Mouse (Mus musculus): ENCODE measurements around the gene Bmp6. TPM values are rescaled to one million over a fixed set of nuclear protein-coding genes. Genes with fewer than 3 reads are reported as not detected.

Bmp6 gene
- total RNA-seq, 2 experiments from 2014 or later = not detected

- no peak for ATAC-seq (replicated peaks; ENCODE audit: poor library complexity, severe bottlenecking)
These were observed 161.4 kb downstream of the Bmp6 start for GRCm38 (mm10) chr13:38506320-38506719.

- no peak for ATAC-seq (replicated peaks; ENCODE audit: poor library complexity, severe bottlenecking)
These were observed 162.0 kb downstream of the Bmp6 start for GRCm38 (mm10) chr13:38506936-38507335.

DNA sequence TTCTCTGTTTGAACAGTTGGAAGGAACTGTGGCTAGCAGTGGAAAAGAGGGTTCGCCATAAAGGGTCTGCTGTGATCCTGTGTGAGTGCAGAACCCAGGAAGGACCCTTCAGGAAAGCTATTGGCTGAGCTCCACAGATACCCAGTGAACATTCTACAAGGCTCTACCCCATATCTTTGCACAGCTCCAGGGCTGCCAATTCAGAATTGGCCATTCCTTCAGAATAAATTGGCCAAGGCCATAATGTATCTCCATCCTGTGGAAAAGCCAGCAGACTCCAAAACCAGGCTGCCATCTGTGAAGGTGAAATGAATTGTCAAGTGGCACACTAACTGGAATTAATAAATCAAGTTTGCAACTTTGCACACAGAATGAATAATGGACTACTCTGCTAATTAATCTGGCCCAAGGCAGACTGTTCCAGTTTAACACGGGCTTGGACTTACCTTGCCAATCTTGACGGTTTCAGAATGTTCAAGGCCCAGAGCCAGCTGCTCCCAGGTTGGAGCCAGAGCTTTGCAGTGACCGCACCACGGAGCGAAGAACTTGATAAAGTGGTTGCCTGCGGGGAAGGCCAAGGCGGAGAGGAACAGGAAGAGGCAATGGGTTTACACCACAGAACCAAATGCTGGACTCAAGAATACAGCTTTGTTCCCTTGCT is 164.9 kb downstream of the Bmp6 start:
- no peak for ATAC-seq (replicated peaks; ENCODE audit: poor library complexity, severe bottlenecking)

GRCm38 (mm10) chr13:38511979-38512378 is 167.1 kb downstream of the Bmp6 start:
- no peak for ATAC-seq (replicated peaks; ENCODE audit: poor library complexity, severe bottlenecking)

DNA sequence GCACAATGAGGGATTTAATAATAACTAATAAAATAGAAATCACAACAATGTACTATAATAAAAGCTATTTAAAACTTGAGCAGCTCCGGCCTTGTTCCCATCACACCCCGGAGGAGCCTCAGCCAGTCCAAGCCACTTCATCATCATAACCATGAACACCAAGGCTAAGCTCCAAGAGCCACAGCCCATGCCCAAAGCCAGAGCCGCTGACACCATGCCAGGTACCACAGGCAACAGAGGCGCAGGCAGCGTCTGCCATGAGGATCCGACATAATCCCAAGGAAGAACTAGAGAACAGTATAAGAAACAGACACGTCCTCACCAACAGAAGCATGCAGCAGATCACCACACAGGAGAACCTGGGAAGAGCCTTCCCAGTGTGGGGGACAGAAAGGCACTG is 169.0 kb downstream of the Bmp6 start:
- no peak for ATAC-seq (replicated peaks; ENCODE audit: poor library complexity, severe bottlenecking)

DNA sequence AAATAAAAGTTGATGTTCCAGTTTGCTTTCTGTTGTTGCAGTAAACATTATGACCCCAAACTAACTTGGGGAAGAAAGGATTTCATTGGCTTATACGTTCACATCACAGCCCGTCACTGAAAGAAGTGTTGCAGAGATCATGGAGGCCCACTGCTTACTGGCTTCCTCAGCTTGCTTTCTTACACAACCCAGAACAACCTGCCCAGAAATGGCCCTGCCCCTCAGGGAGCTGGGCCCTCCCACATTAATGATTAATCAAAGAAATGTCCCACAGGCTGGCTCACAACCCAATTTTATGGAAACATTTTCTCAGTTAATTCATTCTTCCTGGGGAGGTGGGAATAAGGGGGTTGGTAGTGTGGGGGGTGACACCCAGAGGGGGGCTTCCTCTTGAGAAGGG is 170.5 kb downstream of the Bmp6 start:
- ATAC-seq (replicated peaks; ENCODE audit: poor library complexity, severe bottlenecking) = no peak

- ATAC-seq (replicated peaks; ENCODE audit: poor library complexity, severe bottlenecking) = no peak
These were observed 170.9 kb downstream of the Bmp6 start for GRCm38 (mm10) chr13:38515845-38516244.

GRCm38 (mm10) chr13:38516582-38516981 is 171.7 kb downstream of the Bmp6 start:
- no peak for ATAC-seq (replicated peaks; ENCODE audit: poor library complexity, severe bottlenecking)

- ATAC-seq (replicated peaks; ENCODE audit: poor library complexity, severe bottlenecking) = no peak
These were observed 175.4 kb downstream of the Bmp6 start for GRCm38 (mm10) chr13:38520299-38520698.

DNA sequence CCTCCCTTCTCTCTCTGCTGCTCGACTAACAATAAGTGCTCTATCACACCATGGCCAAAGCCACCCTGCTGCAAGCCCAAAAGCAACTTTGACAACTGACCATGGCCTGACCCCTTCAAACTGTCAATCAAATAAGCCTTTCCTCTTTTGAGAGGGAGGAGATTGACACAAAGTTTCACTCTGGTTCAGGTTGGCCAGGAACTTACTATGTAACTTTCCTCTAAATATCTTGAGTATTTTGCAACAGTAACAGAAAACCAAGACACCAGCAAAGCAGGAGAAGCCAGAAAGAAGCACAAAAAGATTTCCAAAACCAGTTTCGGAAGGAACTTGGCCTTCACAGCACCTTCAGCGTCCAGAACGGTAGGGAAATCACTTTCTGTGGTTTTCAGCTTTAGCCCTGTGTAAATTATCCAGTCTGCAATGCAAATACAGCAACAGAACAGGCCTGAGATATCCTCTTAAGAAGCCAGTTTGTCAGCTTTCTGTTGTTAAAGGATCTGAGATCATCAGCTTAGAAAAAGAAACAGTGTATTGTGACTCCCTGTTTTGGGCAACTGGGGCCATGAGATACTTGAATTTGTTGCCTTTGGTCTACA is 177.2 kb downstream of the Bmp6 start:
- ATAC-seq (replicated peaks; ENCODE audit: poor library complexity, severe bottlenecking) = peak; percentile 75

DNA sequence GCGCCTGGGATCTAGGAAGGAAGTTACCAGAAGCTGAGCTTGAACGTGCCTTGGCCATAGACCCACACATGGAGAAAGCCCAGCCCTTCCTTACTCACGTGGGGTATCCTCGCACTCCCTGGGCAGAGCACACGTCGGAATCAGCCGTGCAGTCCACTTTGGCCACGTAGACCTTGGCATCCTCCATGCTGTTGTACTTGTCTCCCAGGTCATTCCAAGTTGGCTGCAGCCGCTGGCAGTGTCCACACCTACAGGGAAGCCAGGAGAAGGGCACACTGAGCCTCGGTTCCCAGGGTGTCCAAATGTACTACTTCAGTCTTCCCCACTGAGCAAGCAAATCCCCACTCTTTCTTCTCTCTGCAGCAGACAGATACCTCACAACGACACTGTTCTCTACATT is 178.3 kb downstream of the Bmp6 start:
- no peak for ATAC-seq (replicated peaks; ENCODE audit: poor library complexity, severe bottlenecking)

- no peak for ATAC-seq (replicated peaks; ENCODE audit: poor library complexity, severe bottlenecking)
These were observed 180.4 kb downstream of the Bmp6 start for GRCm38 (mm10) chr13:38525261-38525660.

GRCm38 (mm10) chr13:38526116-38526515 is 181.2 kb downstream of the Bmp6 start:
- no peak for ATAC-seq (replicated peaks; ENCODE audit: poor library complexity, severe bottlenecking)

GRCm38 (mm10) chr13:38527041-38527796 is 182.3 kb downstream of the Bmp6 start:
- ATAC-seq (replicated peaks; ENCODE audit: poor library complexity, severe bottlenecking) = peak; percentile 4; the same call in 1 of the 2 replicates

- peak; percentile 75 for ATAC-seq (replicated peaks; ENCODE audit: poor library complexity, severe bottlenecking)
These were observed 183.1 kb downstream of the Bmp6 start for GRCm38 (mm10) chr13:38527797-38528650.

DNA sequence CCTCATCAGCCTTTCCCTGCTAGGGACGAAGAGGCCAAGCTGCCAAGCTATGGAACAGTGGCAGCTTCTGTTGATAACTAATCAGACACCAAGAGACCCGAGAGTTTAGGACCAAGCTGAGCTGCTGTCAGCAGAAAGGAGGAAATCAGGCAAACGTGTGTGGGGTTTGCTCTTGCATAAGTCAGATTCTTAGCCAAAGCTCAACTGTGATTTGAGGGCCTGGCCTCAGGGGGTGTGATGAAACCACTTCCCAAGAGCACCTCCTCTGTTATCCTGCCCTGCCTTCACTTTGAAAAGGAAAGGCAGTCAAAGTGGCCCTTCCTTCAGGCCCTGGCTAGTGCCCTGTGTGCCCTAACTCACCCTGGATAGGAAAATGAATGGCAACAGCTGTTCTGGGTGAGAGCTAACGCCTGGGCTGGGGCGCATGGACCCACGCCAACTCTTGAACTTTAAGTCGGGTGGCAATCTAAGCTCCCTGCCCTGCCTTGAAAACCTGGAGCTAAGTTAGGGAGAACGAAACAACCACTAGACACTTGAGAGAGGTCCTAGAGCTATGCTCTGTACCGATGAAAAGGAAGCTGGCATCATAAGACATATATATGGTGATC is 183.9 kb downstream of the Bmp6 start, which contains the start of gene Txndc5:
Gene Txndc5, minus strand, starts transcription at position 138 of the 608 bp plus-strand sequence.
- ATAC-seq (replicated peaks; ENCODE audit: poor library complexity, severe bottlenecking) = peak; percentile 82

GRCm38 (mm10) chr13:38529576-38529975 is 184.7 kb downstream of the Bmp6 start:
- ATAC-seq (replicated peaks; ENCODE audit: poor library complexity, severe bottlenecking) = no peak

GRCm38 (mm10) chr13:38531498-38531897 is 186.6 kb downstream of the Bmp6 start:
- ATAC-seq (replicated peaks; ENCODE audit: poor library complexity, severe bottlenecking) = no peak

- no peak for ATAC-seq (replicated peaks; ENCODE audit: poor library complexity, severe bottlenecking)
These were observed 188.6 kb downstream of the Bmp6 start for GRCm38 (mm10) chr13:38533461-38533860.

DNA sequence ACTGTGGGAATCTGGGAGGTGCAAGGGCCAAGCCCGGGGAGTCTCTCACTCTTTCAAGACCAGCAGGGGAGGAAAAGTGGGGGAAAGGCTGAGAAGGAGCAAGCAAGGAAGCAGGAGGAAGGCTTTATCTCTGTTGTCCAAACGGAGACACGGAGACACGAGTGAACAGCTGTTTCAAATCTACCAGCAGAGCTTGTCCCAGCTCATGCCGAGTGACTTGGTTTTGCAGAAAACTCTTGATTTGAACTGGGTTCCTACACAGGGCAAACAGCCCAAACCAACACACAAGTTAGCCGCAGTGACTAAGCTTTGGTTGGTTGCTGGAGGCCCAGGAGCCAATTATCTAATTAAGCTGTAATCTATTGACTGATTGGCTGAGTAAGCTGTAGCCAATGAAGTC is 189.1 kb downstream of the Bmp6 start:
- no peak for ATAC-seq (replicated peaks; ENCODE audit: poor library complexity, severe bottlenecking)
